Mouse (Mus musculus) embryonic facial prominence, embryonic 13.5 days (tissue): ENCODE data around the gene Gas2l2. TPM values are rescaled to one million over a fixed set of nuclear protein-coding genes. Genes with fewer than 3 reads are reported as not detected.

Experiments used
- ATAC-seq: fragments of 200-750 bp; cut with Nextera tagmentation; 2 replicates; pipeline ENCODE4 v1.8.0; 2017; ENCODE audit warnings: low read depth; ENCODE audit not compliant: insufficient number of reproducible peaks, insufficient read depth, low FRiP score, low TSS enrichment
- H3K27ac ChIP-seq: fragments of 300-500 bp; sonication (generic); 2 replicates; pipeline ENCODE4 v1.5.1; 2015; ENCODE audit warnings: moderate library complexity, mild to moderate bottlenecking, inconsistent platforms
- H3K27me3 ChIP-seq: fragments of 300-500 bp; sonication (generic); 2 replicates; pipeline ENCODE4 v1.6.1; 2015; ENCODE audit warnings: mild to moderate bottlenecking, inconsistent platforms
- H3K36me3 ChIP-seq: fragments of 300-500 bp; sonication (generic); 2 replicates; pipeline ENCODE4 v1.6.1; 2015; ENCODE audit warnings: mild to moderate bottlenecking, inconsistent platforms
- H3K4me1 ChIP-seq: fragments of 300-500 bp; sonication (generic); 2 replicates; pipeline ENCODE4 v1.6.1; 2015; ENCODE audit warnings: inconsistent platforms
- H3K4me2 ChIP-seq: fragments of 300-500 bp; sonication (generic); 2 replicates; pipeline ENCODE4 v1.6.1; 2015; ENCODE audit warnings: moderate library complexity, mild to moderate bottlenecking, inconsistent platforms
- H3K4me3 ChIP-seq: fragments of 300-500 bp; sonication (generic); 2 replicates; pipeline ENCODE4 v1.5.1; 2015; ENCODE audit warnings: mild to moderate bottlenecking, inconsistent platforms
- H3K9ac ChIP-seq: fragments of 300-500 bp; sonication (generic); 2 replicates; pipeline ENCODE4 v1.6.1; 2015; ENCODE audit warnings: mild to moderate bottlenecking, inconsistent platforms
- H3K9me3 ChIP-seq: fragments of 300-500 bp; sonication (generic); 2 replicates; pipeline ENCODE4 v1.6.1; 2016; ENCODE audit warnings: inconsistent platforms
- WGBS: fragments of 180-500 bp; shearing (Covaris S2); methylation state at CpG from one replicate; pipeline ENCODE4 v1.1.7; 2015; ENCODE audit warnings: mixed read lengths; 5-methylcytosine and 5-hydroxymethylcytosine counted together
- polyA plus RNA-seq: library from polyadenylated mRNA; unstranded; fragments of >200 nt; fragmentation: Nextera tagmentation; extraction: Ambion mirVana; gene quantifications from 2 replicates; pipeline ENCODE4 v1.2.1, GENCODE M21; 2015

The Gas2l2 gene
- polyA plus RNA-seq, 1 experiment from 2014 or later = 0.07 TPM

DNA sequence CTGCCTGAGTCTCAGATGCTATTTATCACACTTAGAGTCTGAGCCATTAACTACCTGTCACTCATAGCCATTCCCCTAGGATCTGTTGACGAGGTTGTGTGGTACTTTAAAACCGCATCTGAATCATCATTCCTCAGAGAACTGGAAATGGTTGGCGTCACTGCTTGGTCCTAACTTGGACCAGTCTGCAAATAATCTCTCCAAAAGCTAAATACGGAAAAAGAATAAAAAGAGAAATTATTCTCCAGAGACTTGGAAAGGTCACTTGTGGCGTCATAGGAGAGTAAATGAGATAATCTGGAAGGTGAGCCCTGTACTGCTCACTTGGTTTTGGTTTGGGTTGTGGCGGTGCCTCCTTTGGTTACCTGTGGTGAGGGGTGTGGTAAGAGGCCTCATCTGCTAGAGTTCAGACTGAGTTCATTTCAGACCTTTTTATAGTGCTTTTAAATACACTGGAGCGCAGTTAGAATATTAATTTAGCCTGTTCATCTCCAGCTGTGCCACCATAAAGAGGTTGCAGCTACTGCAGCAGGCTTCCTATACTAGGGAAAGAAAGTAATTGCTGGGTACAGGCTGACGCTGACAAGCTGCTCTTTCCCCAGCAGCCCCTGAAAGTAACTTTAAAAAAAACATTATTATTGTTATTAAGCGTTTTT lies 46.3 kb downstream of the Gas2l2 start:
- Histone ChIP-seq H3K9ac (no peak overlapping the region), H3K27me3 (no peaks in the 10 kb centered on the region), H3K4me2 (no peak overlapping the region), H3K27ac (no peak overlapping the region), H3K4me3 (no peak overlapping the region), H3K36me3 (peaks cover 14% of the 10 kb centered on the region), H3K9me3 (no peaks in the 10 kb centered on the region), H3K4me1 (no peaks in the 10 kb centered on the region)
- WGBS = 77% methylated on average over 9 of the region's 9 CpGs
- no peak for ATAC-seq

GRCm38 (mm10) chr11:83379745-83380341 lies 49.4 kb downstream of the Gas2l2 start:
- H3K9ac ChIP-seq = no peak overlapping the region
- WGBS = 80% methylated on average over 7 of the region's 7 CpGs
- H3K36me3 ChIP-seq = peaks cover 38% of the 10 kb centered on the region
- H3K27me3 ChIP-seq = no peaks in the 10 kb centered on the region
- H3K27ac ChIP-seq = no peak overlapping the region
- no peak overlapping the region for H3K4me2 ChIP-seq
- ATAC-seq = no peak
- H3K4me1 ChIP-seq = no peaks in the 10 kb centered on the region
- no peak overlapping the region for H3K4me3 ChIP-seq
- H3K9me3 ChIP-seq = no peaks in the 10 kb centered on the region

Other genes with a start within 250 kb of the Gas2l2 start
- 1.3 and 2.1 TPM in 2 replicates for gene Slfn3, start 238.1 kb downstream of the Gas2l2 start, polyA plus RNA-seq
- gene Slfn14, start 142.7 kb downstream of the Gas2l2 start, polyA plus RNA-seq = 0.21 and 0.51 TPM in 2 replicates
- gene Ap2b1, start 130.4 kb downstream of the Gas2l2 start, polyA plus RNA-seq = 56.8 and 57.6 TPM in 2 replicates
- gene Pex12, start 126.9 kb downstream of the Gas2l2 start, polyA plus RNA-seq = 14.9 and 15.4 TPM in 2 replicates
- gene Rasl10b, start 20.3 kb downstream of the Gas2l2 start, polyA plus RNA-seq = 3.5 and 3.9 TPM in 2 replicates
- gene 1700020L24Rik, start 8.2 kb upstream of the Gas2l2 start, polyA plus RNA-seq = 0.32 and 0.76 TPM in 2 replicates
- 2.6 and 2.9 TPM in 2 replicates for gene Mmp28, start 33.6 kb upstream of the Gas2l2 start, polyA plus RNA-seq
- 17.9 and 21.9 TPM in 2 replicates for gene Taf15, start 43.6 kb upstream of the Gas2l2 start, polyA plus RNA-seq
- not detected in 2 replicates for gene Heatr9, start 92.7 kb upstream of the Gas2l2 start, polyA plus RNA-seq
- gene Ccl5, start 101.1 kb upstream of the Gas2l2 start, polyA plus RNA-seq = 0.56 TPM in 1 of 2 replicates, not detected in the other
- gene Ccl9, start 149.2 kb upstream of the Gas2l2 start, polyA plus RNA-seq = 1.9 and 3.6 TPM in 2 replicates
- gene Ccl6, start 163.6 kb upstream of the Gas2l2 start, polyA plus RNA-seq = 0.35 and 1.6 TPM in 2 replicates
- gene Rpl9-ps1, start 216.2 kb upstream of the Gas2l2 start, polyA plus RNA-seq = not detected in 2 replicates
- 0.38 TPM in 1 of 2 replicates, not detected in the other for gene Ccl3, start 219.9 kb upstream of the Gas2l2 start, polyA plus RNA-seq
- 0.43 and 0.45 TPM in 2 replicates for gene Ccl4, start 233.1 kb upstream of the Gas2l2 start, polyA plus RNA-seq